Mouse (Mus musculus): Measurements from ENCODE around the gene Arhgdib.

- no peak for TF ChIP-seq CTCF (IDR thresholded peaks at IDR 0.05; ENCODE audit: low read depth)
- TF ChIP-seq EP300 (IDR thresholded peaks at IDR 0.05; ENCODE audit: low read depth) = no peak
These were observed 44.3 kb upstream of the Arhgdib start for GRCm38 (mm10) chr6:136986019-136986418.
